Mouse (Mus musculus) heart, postnatal 0 days (tissue): ENCODE data around the gene Ccdc152.

Experiments
- CTCF ChIP-seq: IDR thresholded peaks from 2 replicates; pipeline ENCODE4 v1.5.1; 2016; ENCODE audit warnings: antibody characterized with exemption, control low read depth, low read depth
- EP300 ChIP-seq: IDR thresholded peaks from 2 replicates; pipeline ENCODE4 v1.6.1; 2016; ENCODE audit warnings: antibody characterized with exemption, low read depth

DNA sequence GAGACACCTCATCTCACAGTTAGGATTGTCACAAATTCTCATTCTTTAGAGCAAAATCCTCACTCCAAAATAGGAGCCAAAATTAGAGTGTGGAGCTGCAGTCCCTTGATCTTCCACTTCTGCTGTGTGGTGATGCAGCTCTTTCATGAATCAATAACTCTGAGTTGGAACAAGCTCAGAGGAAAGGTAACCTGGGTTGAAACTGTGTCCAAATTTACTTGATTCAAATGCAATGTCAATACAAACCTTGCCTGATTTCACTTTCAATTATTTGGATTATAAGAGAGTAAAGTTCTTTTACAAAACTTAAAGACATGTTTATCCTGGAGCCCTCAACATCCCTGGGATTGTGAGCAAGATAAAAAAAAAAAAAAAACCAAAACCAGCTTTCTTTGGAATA lies 19.7 kb upstream of the Ccdc152 start:
- TF ChIP-seq CTCF (no peak), EP300 (no peak)
